Mouse (Mus musculus): ENCODE results near the gene Rasgrp2. TPM values are rescaled to one million over a fixed set of nuclear protein-coding genes. Genes with fewer than 3 reads are reported as not detected.
A peak's percentile ranks its signal among the peaks of the same experiment; 100 is the strongest.

Gene Rasgrp2
- polyA plus RNA-seq, 1 experiment from 2014 or later = 36.9 TPM

GRCm38 (mm10) chr19:6452030-6452494, 52.9 kb downstream of the Rasgrp2 start:
- Histone ChIP-seq H3K9me3 (no peaks in the 10 kb centered on the region), H3K9ac (no peak overlapping the region), H3K27me3 (replicated peaks) (peaks cover 4% of the 10 kb centered on the region), H3K27ac (no peak overlapping the region), H3K36me3 (no peaks in the 10 kb centered on the region), H3K4me3 (replicated peaks) (no peak overlapping the region), H3K4me2 (replicated peaks) (no peak overlapping the region), H3K4me1 (replicated peaks) (peaks cover 5% of the 10 kb centered on the region; the same call in 1 of the 2 replicates)
- ATAC-seq = peak; percentile 89
- WGBS = 24% methylated on average over 6 of the region's 6 CpGs

- WGBS = 48% methylated on average over 9 of the region's 9 CpGs
- no peak for ATAC-seq
- Histone ChIP-seq H3K4me1 (replicated peaks) (peaks cover 5% of the 10 kb centered on the region; the same call in 1 of the 2 replicates), H3K9ac (no peak overlapping the region), H3K27me3 (replicated peaks) (peaks cover 4% of the 10 kb centered on the region), H3K4me2 (replicated peaks) (no peak overlapping the region), H3K4me3 (replicated peaks) (no peak overlapping the region), H3K27ac (no peak overlapping the region), H3K9me3 (no peaks in the 10 kb centered on the region), H3K36me3 (no peaks in the 10 kb centered on the region)
Measured at GRCm38 (mm10) chr19:6452672-6453310, 53.7 kb downstream of the Rasgrp2 start.

- 81% methylated on average over 8 of the region's 8 CpGs for WGBS
- no peaks in the 10 kb centered on the region for H3K36me3 ChIP-seq
- no peak overlapping the region for H3K4me2 ChIP-seq (replicated peaks)
- H3K27ac ChIP-seq = no peak overlapping the region
- H3K4me3 ChIP-seq (replicated peaks) = no peak overlapping the region
- peaks cover 5% of the 10 kb centered on the region; the same call in 1 of the 2 replicates for H3K4me1 ChIP-seq (replicated peaks)
- H3K9ac ChIP-seq = no peak overlapping the region
- H3K27me3 ChIP-seq (replicated peaks) = peaks cover 4% of the 10 kb centered on the region
- ATAC-seq = no peak
- H3K9me3 ChIP-seq = no peaks in the 10 kb centered on the region
Measured at GRCm38 (mm10) chr19:6453349-6453748, 54.2 kb downstream of the Rasgrp2 start.

- Histone ChIP-seq H3K4me3 (replicated peaks) (no peak overlapping the region), H3K9me3 (no peaks in the 10 kb centered on the region), H3K27me3 (replicated peaks) (no peaks in the 10 kb centered on the region), H3K4me1 (replicated peaks) (peaks cover 5% of the 10 kb centered on the region; the same call in 1 of the 2 replicates), H3K4me2 (replicated peaks) (no peak overlapping the region), H3K27ac (no peak overlapping the region), H3K9ac (no peak overlapping the region), H3K36me3 (no peaks in the 10 kb centered on the region)
- 76% methylated on average over 10 of the region's 10 CpGs for WGBS
- no peak for ATAC-seq
Measured at GRCm38 (mm10) chr19:6454041-6454720, 55.0 kb downstream of the Rasgrp2 start.

- H3K27me3 ChIP-seq (replicated peaks) = no peaks in the 10 kb centered on the region; the same call in 1 of the 2 replicates
- WGBS = 78% methylated on average over 6 of the region's 6 CpGs
- no peak for ATAC-seq
Measured at GRCm38 (mm10) chr19:6459504-6459903, 60.4 kb downstream of the Rasgrp2 start.

GRCm38 (mm10) chr19:6462841-6463240, 63.7 kb downstream of the Rasgrp2 start:
- no peak for ATAC-seq
- Histone ChIP-seq H3K4me2 (replicated peaks) (no peak overlapping the region), H3K4me3 (replicated peaks) (no peak overlapping the region), H3K36me3 (no peaks in the 10 kb centered on the region), H3K9ac (no peak overlapping the region), H3K4me1 (replicated peaks) (peaks cover 10% of the 10 kb centered on the region; the same call in 1 of the 2 replicates), H3K27me3 (replicated peaks) (no peaks in the 10 kb centered on the region; the same call in 1 of the 2 replicates), H3K27ac (no peak overlapping the region), H3K9me3 (no peaks in the 10 kb centered on the region)
- 45% methylated on average over 6 of the region's 6 CpGs for WGBS

More at GRCm38 (mm10) chr19:6459504-6459903, 60.4 kb downstream of the Rasgrp2 start:
- H3K36me3 ChIP-seq = no peaks in the 10 kb centered on the region
- H3K9ac ChIP-seq = no peak overlapping the region
- no peak overlapping the region for H3K27ac ChIP-seq
- 0 out of 2 replicates have a peak, but pooled peaks cover 2% of the 10 kb centered on the region for H3K4me1 ChIP-seq (replicated peaks)
- H3K4me3 ChIP-seq (replicated peaks) = no peak overlapping the region
- no peaks in the 10 kb centered on the region for H3K9me3 ChIP-seq
- no peak overlapping the region for H3K4me2 ChIP-seq (replicated peaks)

- ATAC-seq = no peak
- Histone ChIP-seq H3K36me3 (no peaks in the 10 kb centered on the region), H3K4me3 (replicated peaks) (no peak overlapping the region), H3K4me2 (replicated peaks) (no peak overlapping the region), H3K4me1 (replicated peaks) (peaks cover 10% of the 10 kb centered on the region; the same call in 1 of the 2 replicates), H3K27ac (no peak overlapping the region), H3K27me3 (replicated peaks) (no peaks in the 10 kb centered on the region), H3K9me3 (no peaks in the 10 kb centered on the region), H3K9ac (no peak overlapping the region)
- WGBS = 48% methylated on average over 10 of the region's 10 CpGs
Measured at GRCm38 (mm10) chr19:6464306-6465071, 65.3 kb downstream of the Rasgrp2 start.

Other genes with a start within 250 kb of the Rasgrp2 start
- not detected in 2 replicates for gene Majin, start 215.0 kb upstream of the Rasgrp2 start, polyA plus RNA-seq (2015; fragmentation: Nextera tagmentation; extraction: Ambion mirVana)
- 0.39 and 0.41 TPM in 2 replicates for gene Gpha2, start 173.0 kb upstream of the Rasgrp2 start, polyA plus RNA-seq (2015; fragmentation: Nextera tagmentation; extraction: Ambion mirVana)
- 21.2 and 22.3 TPM in 2 replicates for gene Ppp2r5b, start 163.5 kb upstream of the Rasgrp2 start, polyA plus RNA-seq (2015; fragmentation: Nextera tagmentation; extraction: Ambion mirVana)
- gene Atg2a, start 157.7 kb upstream of the Rasgrp2 start, polyA plus RNA-seq (2015; fragmentation: Nextera tagmentation; extraction: Ambion mirVana) = 6.9 and 8.7 TPM in 2 replicates
- gene Ehd1, start 122.6 kb upstream of the Rasgrp2 start, polyA plus RNA-seq (2015; fragmentation: Nextera tagmentation; extraction: Ambion mirVana) = 88.8 and 115 TPM in 2 replicates
- gene Cdc42bpg, start 92.9 kb upstream of the Rasgrp2 start, polyA plus RNA-seq (2015; fragmentation: Nextera tagmentation; extraction: Ambion mirVana) = 1.0 and 1.4 TPM in 2 replicates
- gene Men1, start 64.4 kb upstream of the Rasgrp2 start, polyA plus RNA-seq (2015; fragmentation: Nextera tagmentation; extraction: Ambion mirVana) = 68.8 and 71.9 TPM in 2 replicates
- gene Map4k2, start 58.2 kb upstream of the Rasgrp2 start, polyA plus RNA-seq (2015; fragmentation: Nextera tagmentation; extraction: Ambion mirVana) = 8.8 and 11.0 TPM in 2 replicates
- gene Sf1, start 35.6 kb upstream of the Rasgrp2 start, polyA plus RNA-seq (2015; fragmentation: Nextera tagmentation; extraction: Ambion mirVana) = 118 and 129 TPM in 2 replicates
- 6.1 and 6.3 TPM in 2 replicates for gene Pygm, start 14.9 kb upstream of the Rasgrp2 start, polyA plus RNA-seq (2015; fragmentation: Nextera tagmentation; extraction: Ambion mirVana)
- gene Nrxn2, start 19.4 kb downstream of the Rasgrp2 start, polyA plus RNA-seq (2015; fragmentation: Nextera tagmentation; extraction: Ambion mirVana) = 1.1 and 2.0 TPM in 2 replicates
- gene Slc22a12, start 143.7 kb downstream of the Rasgrp2 start, polyA plus RNA-seq (2015; fragmentation: Nextera tagmentation; extraction: Ambion mirVana) = 0.13 TPM in 1 of 2 replicates, not detected in the other